Mouse (Mus musculus) embryonic facial prominence, embryonic 14.5 days (tissue): Measurements from ENCODE around the gene Map4k1. TPM values are rescaled to one million over a fixed set of nuclear protein-coding genes. Genes with fewer than 3 reads are reported as not detected.

Source experiments
- ATAC-seq: fragments of 200-750 bp; cut with Nextera tagmentation; 2 replicates; pipeline ENCODE4 v1.8.0; 2017; ENCODE audit warnings: low read depth, moderate number of reproducible peaks, moderate TSS enrichment
- DNase-seq: peaks from one replicate; pipeline ENCODE4 v3.0.0-alpha.2; 2015; ENCODE audit warnings: low spot score
- H3K27ac ChIP-seq: fragments of 300-500 bp; sonication (generic); replicated peaks from 2 replicates; pipeline ENCODE4 v1.5.1; 2014; ENCODE audit warnings: low read depth, mild to moderate bottlenecking, low read length, moderate library complexity
- H3K27me3 ChIP-seq: fragments of 300-500 bp; sonication (generic); replicated peaks from 2 replicates; pipeline ENCODE4 v1.6.1; 2014; ENCODE audit warnings: low read length; ENCODE audit not compliant: control insufficient read depth, insufficient read depth
- H3K36me3 ChIP-seq: fragments of 300-500 bp; sonication (generic); 2 replicates; pipeline ENCODE4 v1.6.1; 2014; ENCODE audit warnings: low read length, mixed read lengths; ENCODE audit not compliant: control insufficient read depth, insufficient read depth
- H3K4me1 ChIP-seq: fragments of 300-500 bp; sonication (generic); 2 replicates; pipeline ENCODE4 v1.6.1; 2014; ENCODE audit warnings: antibody characterized with exemption, low read length; ENCODE audit not compliant: control insufficient read depth, insufficient read depth
- H3K4me2 ChIP-seq: fragments of 300-500 bp; sonication (generic); 2 replicates; pipeline ENCODE4 v1.6.1; 2014; ENCODE audit warnings: low read depth, mild to moderate bottlenecking, low read length, moderate library complexity, mixed read lengths
- H3K4me3 ChIP-seq: fragments of 300-500 bp; sonication (generic); 2 replicates; pipeline ENCODE4 v1.5.1; 2014; ENCODE audit warnings: low read depth, mild to moderate bottlenecking, low read length
- H3K9ac ChIP-seq: fragments of 300-500 bp; sonication (generic); 2 replicates; pipeline ENCODE4 v1.6.1; 2014; ENCODE audit warnings: low read depth, mild to moderate bottlenecking, low read length, moderate library complexity, mixed read lengths
- H3K9me3 ChIP-seq: fragments of 300-500 bp; sonication (generic); 2 replicates; pipeline ENCODE4 v1.6.1; 2016; ENCODE audit warnings: low read length; ENCODE audit not compliant: control insufficient read depth
- WGBS: fragments of 180-500 bp; shearing (Covaris S2); extraction: QIAGEN DNeasy Blood & Tissue Kit; methylation state at CpG from one replicate; pipeline ENCODE4 v1.1.7; 2014; 5-methylcytosine and 5-hydroxymethylcytosine counted together
- polyA plus RNA-seq: library from polyadenylated mRNA; unstranded; fragments of >200 nt; fragmentation: Nextera tagmentation; extraction: Ambion mirVana; gene quantifications from 2 replicates; pipeline ENCODE4 v1.2.1, GENCODE M21; 2014

The Map4k1 gene
- polyA plus RNA-seq, 1 experiment from 2014 or later = 7.2 TPM

GRCm38 (mm10) chr7:29000651-29001605, 19.1 kb downstream of the Map4k1 start:
- H3K9me3 ChIP-seq = no peaks in the 10 kb centered on the region
- no peaks in the 10 kb centered on the region for H3K4me1 ChIP-seq
- H3K4me2 ChIP-seq = peak overlapping the region; percentile 91
- H3K9ac ChIP-seq = peak overlapping the region; percentile 75
- DNase-seq (peak; percentile 80), ATAC-seq (peak; percentile 88)
- WGBS = 5% methylated on average over 43 of the region's 43 CpGs
- H3K27me3 ChIP-seq = no peaks in the 10 kb centered on the region
- peak overlapping the region; percentile 70; the same call in 1 of the 2 replicates for H3K27ac ChIP-seq
- no peaks in the 10 kb centered on the region for H3K36me3 ChIP-seq
- peak overlapping the region; percentile 56 for H3K4me3 ChIP-seq

- DNase-seq = no peak
- no peaks in the 10 kb centered on the region for H3K27me3 ChIP-seq
- no peaks in the 10 kb centered on the region for H3K9me3 ChIP-seq
- H3K36me3 ChIP-seq = no peaks in the 10 kb centered on the region
- no peak overlapping the region for H3K4me3 ChIP-seq
- no peak overlapping the region for H3K27ac ChIP-seq
- no peak overlapping the region for H3K4me2 ChIP-seq
- no peak overlapping the region for H3K9ac ChIP-seq
- H3K4me1 ChIP-seq = no peaks in the 10 kb centered on the region
- WGBS = 76% methylated on average over 9 of the region's 9 CpGs
- ATAC-seq = no peak
Observed at GRCm38 (mm10) chr7:29007224-29008101, 25.6 kb downstream of the Map4k1 start.

- 87% methylated on average over 10 of the region's 10 CpGs for WGBS
- H3K36me3 ChIP-seq = no peaks in the 10 kb centered on the region
- H3K4me1 ChIP-seq = no peaks in the 10 kb centered on the region
Observed at GRCm38 (mm10) chr7:29008171-29008570, 26.3 kb downstream of the Map4k1 start.

GRCm38 (mm10) chr7:29008714-29009113, 26.9 kb downstream of the Map4k1 start:
- 73% methylated on average over 9 of the region's 9 CpGs for WGBS
- H3K4me2 ChIP-seq = no peak overlapping the region
- ATAC-seq = no peak
- no peaks in the 10 kb centered on the region for H3K27me3 ChIP-seq
- H3K36me3 ChIP-seq = no peaks in the 10 kb centered on the region
- H3K9me3 ChIP-seq = no peaks in the 10 kb centered on the region
- no peak overlapping the region for H3K9ac ChIP-seq
- no peaks in the 10 kb centered on the region for H3K4me1 ChIP-seq
- DNase-seq = no peak
- H3K4me3 ChIP-seq = no peak overlapping the region
- H3K27ac ChIP-seq = no peak overlapping the region

More at GRCm38 (mm10) chr7:29008171-29008570, 26.3 kb downstream of the Map4k1 start:
- no peak overlapping the region for H3K9ac ChIP-seq
- no peaks in the 10 kb centered on the region for H3K27me3 ChIP-seq
- DNase-seq = no peak
- H3K4me2 ChIP-seq = no peak overlapping the region
- H3K27ac ChIP-seq = no peak overlapping the region
- no peak overlapping the region for H3K4me3 ChIP-seq
- no peaks in the 10 kb centered on the region for H3K9me3 ChIP-seq
- ATAC-seq = no peak

GRCm38 (mm10) chr7:29014984-29015383, 33.1 kb downstream of the Map4k1 start:
- DNase-seq (no peak), ATAC-seq (no peak)
- H3K4me3 ChIP-seq = no peak overlapping the region
- peaks cover 24% of the 10 kb centered on the region for H3K27me3 ChIP-seq
- H3K4me1 ChIP-seq = no peaks in the 10 kb centered on the region
- WGBS = 93% methylated on average over 1 of the region's 1 CpGs
- H3K27ac ChIP-seq = no peak overlapping the region
- H3K9ac ChIP-seq = no peak overlapping the region
- H3K4me2 ChIP-seq = no peak overlapping the region
- H3K9me3 ChIP-seq = 0 out of 2 replicates have a peak, but pooled peaks cover 6% of the 10 kb centered on the region
- H3K36me3 ChIP-seq = no peaks in the 10 kb centered on the region

DNA sequence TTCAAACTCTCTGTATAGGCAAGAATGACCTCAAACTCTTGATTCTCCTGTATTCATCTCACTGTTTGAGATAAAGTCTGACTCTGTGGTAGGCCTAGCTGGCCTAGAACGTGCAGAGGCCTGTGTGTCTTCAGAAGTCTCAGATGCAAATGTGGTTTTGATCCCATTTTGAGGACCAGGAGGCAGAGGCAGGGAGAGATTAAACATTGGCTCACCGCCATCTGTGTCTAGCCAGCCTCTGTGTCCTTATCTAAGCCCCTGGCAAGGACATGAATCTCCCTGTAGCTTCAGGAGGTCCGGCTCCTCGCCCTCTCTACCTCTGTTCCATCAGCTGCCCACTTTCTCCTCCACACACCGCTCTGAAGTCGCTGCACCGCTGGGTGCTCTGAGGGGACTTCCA, 34.6 kb downstream of the Map4k1 start:
- no peak overlapping the region for H3K9ac ChIP-seq
- 0 out of 2 replicates have a peak, but pooled peaks cover 6% of the 10 kb centered on the region for H3K9me3 ChIP-seq
- H3K27ac ChIP-seq = no peak overlapping the region
- H3K4me1 ChIP-seq = no peaks in the 10 kb centered on the region
- ATAC-seq = no peak
- H3K27me3 ChIP-seq = peaks cover 33% of the 10 kb centered on the region
- 88% methylated on average over 7 of the region's 7 CpGs for WGBS
- no peak overlapping the region for H3K4me3 ChIP-seq
- H3K4me2 ChIP-seq = no peak overlapping the region
- no peaks in the 10 kb centered on the region for H3K36me3 ChIP-seq
- DNase-seq = no peak

- no peaks in the 10 kb centered on the region for H3K4me1 ChIP-seq
- H3K4me2 ChIP-seq = no peak overlapping the region
- H3K9me3 ChIP-seq = 0 out of 2 replicates have a peak, but pooled peaks cover 6% of the 10 kb centered on the region
- WGBS = 83% methylated on average over 7 of the region's 7 CpGs
- ATAC-seq (no peak), DNase-seq (no peak)
- peaks cover 33% of the 10 kb centered on the region for H3K27me3 ChIP-seq
- H3K36me3 ChIP-seq = no peaks in the 10 kb centered on the region
- no peak overlapping the region for H3K4me3 ChIP-seq
- H3K9ac ChIP-seq = no peak overlapping the region
- H3K27ac ChIP-seq = no peak overlapping the region
Observed at GRCm38 (mm10) chr7:29017222-29017621, 35.4 kb downstream of the Map4k1 start.

- Histone ChIP-seq H3K4me3 (peak overlapping the region; percentile 43), H3K9ac (peak overlapping the region; percentile 56), H3K9me3 (0 out of 2 replicates have a peak, but pooled peaks cover 5% of the 10 kb centered on the region), H3K4me2 (peak overlapping the region; percentile 70), H3K4me1 (no peaks in the 10 kb centered on the region), H3K27me3 (peaks cover 33% of the 10 kb centered on the region), H3K27ac (no peak overlapping the region), H3K36me3 (no peaks in the 10 kb centered on the region)
- WGBS = 7% methylated on average over 34 of the region's 88 CpGs
- no peak for ATAC-seq
- DNase-seq = no peak
Observed at GRCm38 (mm10) chr7:29019447-29020220, 37.8 kb downstream of the Map4k1 start.
